Mouse (Mus musculus): Measurements from ENCODE around the gene Ifi27l2b.

Gene Ifi27l2b

DNA sequence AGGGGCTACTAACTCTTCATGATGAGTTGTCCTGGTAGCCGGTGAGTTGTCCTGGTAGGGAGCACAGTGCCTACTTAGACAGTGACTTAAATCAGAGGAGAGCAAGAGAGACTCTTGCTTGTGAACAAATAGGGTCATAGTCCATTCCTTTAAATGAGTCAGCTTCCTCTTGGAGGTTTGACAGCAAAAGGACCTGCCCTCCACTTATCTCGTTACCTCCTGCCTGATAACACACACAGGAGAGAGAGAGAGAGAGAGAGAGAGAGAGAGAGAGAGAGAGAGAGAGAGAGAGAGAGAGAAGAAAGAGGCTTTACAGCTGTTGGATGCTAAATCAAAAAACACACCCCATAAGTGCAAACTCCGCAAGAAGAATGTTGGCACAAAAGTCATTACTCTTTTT lies at the start of gene Ifi27l2b:
Ifi27l2b (minus strand) TSS at position 84 of the 400 bp plus-strand sequence.
- H3K4me3 ChIP-seq (replicated peaks; ENCODE audit: low read length) = no peak within 1 kb of the TSS
- H3K9me3 ChIP-seq (ENCODE audit: low read length) = no peaks in the 10 kb centered on the region
- TF ChIP-seq CTCF (conservative IDR thresholded peaks at IDR 0.05; ENCODE audit: low read length) (no peak), NANOG (IDR thresholded peaks at IDR 0.05; ENCODE audit: borderline replicate concordance, low read length) (no peak), POU5F1 (IDR thresholded peaks at IDR 0.05; ENCODE audit: borderline replicate concordance, low read length) (no peak)
- no peaks in the 10 kb centered on the region for H3K4me1 ChIP-seq (replicated peaks; ENCODE audit: low read depth, low read length)
- H3K36me3 ChIP-seq (ENCODE audit: insufficient read depth, low read length) = no peaks in the 10 kb centered on the region
- no peaks in the 10 kb centered on the region for H3K27me3 ChIP-seq (ENCODE audit: insufficient read depth, low read length)

DNA sequence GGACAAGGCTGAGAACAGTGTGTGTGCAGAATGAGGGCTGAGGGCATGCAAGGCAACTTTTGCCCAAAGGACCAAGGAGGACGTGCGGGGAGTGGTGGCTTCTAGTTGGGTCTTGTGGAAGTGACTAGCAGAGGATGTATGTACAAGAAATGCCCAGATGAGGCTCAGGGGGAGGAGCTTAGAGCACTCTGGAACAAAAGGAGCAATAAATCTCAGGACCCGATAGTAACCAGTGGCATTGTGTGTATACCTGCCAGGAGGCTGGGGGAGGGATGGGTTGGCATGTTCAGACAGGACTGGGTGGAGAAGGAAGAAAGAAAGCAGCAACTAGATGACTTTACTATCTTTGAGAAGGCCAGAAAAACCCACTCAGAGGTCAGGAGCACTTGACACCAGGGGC lies 47.4 kb upstream of the Ifi27l2b start:
- Histone ChIP-seq H3K4me3 (replicated peaks; ENCODE audit: low read length) (no peak overlapping the region), H3K9me3 (ENCODE audit: low read length) (no peaks in the 10 kb centered on the region), H3K36me3 (ENCODE audit: insufficient read depth, low read length) (no peaks in the 10 kb centered on the region), H3K4me1 (replicated peaks; ENCODE audit: low read depth, low read length) (no peaks in the 10 kb centered on the region), H3K27me3 (ENCODE audit: insufficient read depth, low read length) (no peaks in the 10 kb centered on the region)
- TF ChIP-seq CTCF (conservative IDR thresholded peaks at IDR 0.05; ENCODE audit: low read length) (no peak), POU5F1 (IDR thresholded peaks at IDR 0.05; ENCODE audit: borderline replicate concordance, low read length) (no peak), NANOG (IDR thresholded peaks at IDR 0.05; ENCODE audit: borderline replicate concordance, low read length) (no peak)

DNA sequence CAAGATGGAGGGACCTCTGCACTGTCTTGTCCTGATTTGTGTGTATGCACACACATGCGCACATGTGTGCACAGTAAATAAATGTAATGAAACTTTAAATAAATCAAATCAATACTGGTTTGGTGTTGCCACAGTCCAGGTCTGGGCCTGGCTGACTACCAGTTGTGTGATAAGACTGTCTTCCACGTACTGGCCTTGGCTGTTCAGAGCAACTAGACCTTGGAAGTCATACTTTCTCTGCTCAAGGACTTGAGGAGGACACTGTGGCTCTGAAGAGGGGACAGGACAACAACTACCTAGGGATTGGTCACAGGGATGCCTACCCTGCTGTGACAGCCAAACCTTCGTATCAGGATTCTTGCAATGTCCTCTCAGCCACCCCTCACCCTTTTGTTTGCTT lies 46.3 kb upstream of the Ifi27l2b start:
- Histone ChIP-seq H3K4me1 (replicated peaks; ENCODE audit: low read depth, low read length) (no peaks in the 10 kb centered on the region), H3K27me3 (ENCODE audit: insufficient read depth, low read length) (no peaks in the 10 kb centered on the region), H3K36me3 (ENCODE audit: insufficient read depth, low read length) (no peaks in the 10 kb centered on the region), H3K9me3 (ENCODE audit: low read length) (no peaks in the 10 kb centered on the region), H3K4me3 (replicated peaks; ENCODE audit: low read length) (no peak overlapping the region)
- TF ChIP-seq POU5F1 (IDR thresholded peaks at IDR 0.05; ENCODE audit: borderline replicate concordance, low read length) = no peak

DNA sequence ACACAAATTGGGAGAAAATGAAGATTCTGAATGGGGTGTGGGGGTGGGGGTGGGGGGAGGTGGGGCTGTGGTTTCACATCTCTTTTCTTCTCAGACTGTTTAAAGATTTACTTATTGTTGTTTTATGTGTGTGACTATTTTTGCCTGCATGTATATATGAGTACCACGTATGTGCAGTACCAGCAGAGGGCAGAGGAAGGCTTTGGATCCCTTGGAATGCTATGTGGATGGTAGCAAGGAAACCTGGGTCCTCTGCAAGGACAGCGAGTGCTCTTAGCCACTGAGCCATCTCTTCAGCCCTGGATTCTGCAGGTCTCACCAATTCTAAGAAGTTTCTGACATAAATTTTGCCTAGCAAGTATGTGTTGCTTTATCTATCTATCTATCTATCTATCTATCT lies 42.2 kb upstream of the Ifi27l2b start:
- H3K9me3 ChIP-seq (ENCODE audit: low read length) = no peaks in the 10 kb centered on the region
- no peaks in the 10 kb centered on the region for H3K4me1 ChIP-seq (replicated peaks; ENCODE audit: low read depth, low read length)
- H3K36me3 ChIP-seq (ENCODE audit: insufficient read depth, low read length) = no peaks in the 10 kb centered on the region

DNA sequence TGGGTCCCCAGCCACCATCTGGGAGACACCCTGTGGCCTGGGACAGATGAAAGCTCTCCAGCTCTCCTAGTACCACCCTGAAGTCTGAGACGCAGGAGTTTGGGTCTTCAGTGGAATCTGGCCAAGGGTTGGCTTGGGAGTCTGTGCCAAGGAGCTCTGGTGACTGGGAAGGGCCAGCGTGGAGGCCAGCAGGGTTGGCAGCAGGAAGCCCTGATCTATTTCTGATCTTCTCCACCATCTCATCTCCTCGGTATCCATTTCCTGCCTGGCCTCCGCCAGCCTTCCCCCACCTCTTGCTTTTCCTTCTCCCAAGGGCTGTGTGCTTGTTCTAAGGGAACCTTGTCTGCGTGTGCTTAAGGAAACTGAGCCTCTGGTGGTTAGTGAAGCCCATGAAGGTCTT lies 41.7 kb upstream of the Ifi27l2b start:
- H3K27me3 ChIP-seq (ENCODE audit: insufficient read depth, low read length) = no peaks in the 10 kb centered on the region
- no peak overlapping the region for H3K4me3 ChIP-seq (replicated peaks; ENCODE audit: low read length)
- TF ChIP-seq CTCF (conservative IDR thresholded peaks at IDR 0.05; ENCODE audit: low read length) (no peak), NANOG (IDR thresholded peaks at IDR 0.05; ENCODE audit: borderline replicate concordance, low read length) (no peak), POU5F1 (IDR thresholded peaks at IDR 0.05; ENCODE audit: borderline replicate concordance, low read length) (no peak)
- no peaks in the 10 kb centered on the region for H3K9me3 ChIP-seq (ENCODE audit: low read length)
- H3K4me1 ChIP-seq (replicated peaks; ENCODE audit: low read depth, low read length) = no peaks in the 10 kb centered on the region
- no peaks in the 10 kb centered on the region for H3K36me3 ChIP-seq (ENCODE audit: insufficient read depth, low read length)

More for the DNA sequence above, 42.2 kb upstream of the Ifi27l2b start:
- H3K4me3 ChIP-seq (replicated peaks; ENCODE audit: low read length) = no peak overlapping the region
- TF ChIP-seq POU5F1 (IDR thresholded peaks at IDR 0.05; ENCODE audit: borderline replicate concordance, low read length) (no peak), CTCF (conservative IDR thresholded peaks at IDR 0.05; ENCODE audit: low read length) (no peak), NANOG (IDR thresholded peaks at IDR 0.05; ENCODE audit: borderline replicate concordance, low read length) (no peak)
- H3K27me3 ChIP-seq (ENCODE audit: insufficient read depth, low read length) = no peaks in the 10 kb centered on the region

DNA sequence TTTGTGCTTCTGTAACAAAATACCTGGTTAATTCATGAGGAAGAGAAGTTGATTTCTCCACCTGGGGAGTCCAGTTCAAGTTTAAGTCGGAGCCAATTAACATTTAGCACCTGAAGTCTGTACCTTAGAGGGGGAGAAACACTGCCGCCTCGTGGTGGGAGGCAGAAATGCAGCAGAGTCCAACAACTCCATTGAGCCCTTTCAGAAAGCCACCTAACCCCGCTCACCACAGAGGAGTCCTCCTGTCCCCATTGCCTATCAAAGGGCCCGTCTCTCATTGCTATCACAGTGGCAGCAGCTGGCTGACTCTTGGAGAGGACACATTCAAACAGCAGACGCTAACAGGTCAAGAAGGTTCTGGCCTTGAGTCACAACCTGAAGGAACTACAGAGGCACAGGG lies 37.5 kb upstream of the Ifi27l2b start:
- Histone ChIP-seq H3K4me3 (replicated peaks; ENCODE audit: low read length) (no peak overlapping the region), H3K4me1 (replicated peaks; ENCODE audit: low read depth, low read length) (no peaks in the 10 kb centered on the region), H3K9me3 (ENCODE audit: low read length) (no peaks in the 10 kb centered on the region), H3K27me3 (ENCODE audit: insufficient read depth, low read length) (no peaks in the 10 kb centered on the region), H3K36me3 (ENCODE audit: insufficient read depth, low read length) (no peaks in the 10 kb centered on the region)
- TF ChIP-seq CTCF (conservative IDR thresholded peaks at IDR 0.05; ENCODE audit: low read length) = peak; percentile 99
- no peak for TF ChIP-seq POU5F1 (IDR thresholded peaks at IDR 0.05; ENCODE audit: borderline replicate concordance, low read length)
- TF ChIP-seq NANOG (IDR thresholded peaks at IDR 0.05; ENCODE audit: borderline replicate concordance, low read length) = no peak

DNA sequence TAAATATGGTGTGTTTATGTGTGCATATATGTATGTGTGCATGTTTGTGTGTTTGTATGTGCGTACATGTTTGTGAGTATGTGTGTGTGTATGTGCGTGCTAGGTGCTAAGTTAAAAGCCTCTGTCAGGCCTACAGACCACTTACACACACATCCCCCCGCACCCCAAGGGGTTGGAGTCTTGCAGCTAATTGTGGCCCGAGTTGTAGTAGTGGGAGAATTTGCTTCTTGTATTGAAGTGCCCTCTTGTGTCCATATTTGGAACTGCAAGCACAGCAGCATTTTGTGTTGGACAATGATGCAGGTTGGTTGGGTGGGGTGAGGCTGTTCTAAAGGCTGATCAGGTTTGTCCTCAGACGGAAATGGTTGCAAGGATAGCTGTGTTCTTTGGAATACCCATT lies 35.7 kb upstream of the Ifi27l2b start:
- no peaks in the 10 kb centered on the region for H3K4me1 ChIP-seq (replicated peaks; ENCODE audit: low read depth, low read length)
- H3K27me3 ChIP-seq (ENCODE audit: insufficient read depth, low read length) = no peaks in the 10 kb centered on the region
- no peak for TF ChIP-seq POU5F1 (IDR thresholded peaks at IDR 0.05; ENCODE audit: borderline replicate concordance, low read length)
- no peak for TF ChIP-seq NANOG (IDR thresholded peaks at IDR 0.05; ENCODE audit: borderline replicate concordance, low read length)
- peak; percentile 98 for TF ChIP-seq CTCF (conservative IDR thresholded peaks at IDR 0.05; ENCODE audit: low read length)
- H3K36me3 ChIP-seq (ENCODE audit: insufficient read depth, low read length) = no peaks in the 10 kb centered on the region
- no peaks in the 10 kb centered on the region for H3K9me3 ChIP-seq (ENCODE audit: low read length)
- no peak overlapping the region for H3K4me3 ChIP-seq (replicated peaks; ENCODE audit: low read length)

DNA sequence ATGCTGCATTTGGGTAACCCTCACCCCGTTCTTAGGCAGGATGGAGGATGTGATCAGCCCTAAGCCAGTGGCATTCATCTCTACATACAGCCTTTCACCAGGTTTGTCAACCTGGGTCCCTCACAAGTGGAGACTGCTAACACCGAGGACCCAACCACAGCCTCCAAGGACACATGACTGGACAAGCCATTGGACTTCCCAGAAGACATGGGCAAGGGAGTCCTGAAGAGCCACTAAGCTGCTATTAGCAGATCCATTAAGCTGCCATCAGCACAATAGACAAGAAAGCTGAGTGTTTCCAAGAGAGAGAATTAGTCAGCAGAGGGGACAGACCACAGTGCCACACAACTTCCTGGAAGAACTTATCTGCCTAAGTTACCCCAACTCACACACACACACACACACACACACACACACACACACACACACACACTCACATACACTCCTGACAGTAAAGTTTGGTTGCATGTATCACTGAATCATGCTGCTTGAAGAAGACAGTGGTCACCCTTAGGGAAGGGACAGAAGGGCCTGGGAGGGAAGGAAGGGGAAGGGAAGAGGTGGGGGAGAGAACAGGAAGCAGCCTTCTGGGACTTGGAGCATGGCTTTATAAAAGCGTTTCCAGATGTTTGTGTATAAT lies 34.2 kb upstream of the Ifi27l2b start:
- no peak overlapping the region for H3K4me3 ChIP-seq (replicated peaks; ENCODE audit: low read length)
- no peaks in the 10 kb centered on the region for H3K9me3 ChIP-seq (ENCODE audit: low read length)
- no peak for TF ChIP-seq CTCF (conservative IDR thresholded peaks at IDR 0.05; ENCODE audit: low read length)
- no peak for TF ChIP-seq POU5F1 (IDR thresholded peaks at IDR 0.05; ENCODE audit: borderline replicate concordance, low read length)
- TF ChIP-seq NANOG (IDR thresholded peaks at IDR 0.05; ENCODE audit: borderline replicate concordance, low read length) = no peak
- no peaks in the 10 kb centered on the region for H3K27me3 ChIP-seq (ENCODE audit: insufficient read depth, low read length)
- no peaks in the 10 kb centered on the region for H3K4me1 ChIP-seq (replicated peaks; ENCODE audit: low read depth, low read length)
- no peaks in the 10 kb centered on the region for H3K36me3 ChIP-seq (ENCODE audit: insufficient read depth, low read length)

DNA sequence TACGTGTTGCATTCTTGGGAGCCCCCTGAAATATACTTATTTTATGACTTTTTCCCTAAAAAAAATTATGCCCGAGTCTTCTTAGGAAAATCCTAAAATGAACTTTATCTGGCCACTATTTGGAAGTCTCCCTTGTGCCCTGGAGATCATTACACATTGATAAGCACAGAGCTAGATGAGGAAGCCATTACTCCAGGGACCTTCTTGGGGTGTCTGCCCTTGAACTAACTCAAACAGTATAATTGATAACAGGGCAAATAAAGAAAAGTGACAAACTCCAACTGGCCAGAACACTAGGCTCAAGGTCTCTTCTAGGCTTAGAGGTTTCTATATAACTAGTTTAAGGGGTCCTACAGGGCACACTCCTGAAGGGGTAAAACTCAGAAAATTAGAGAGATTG lies 30.7 kb upstream of the Ifi27l2b start:
- no peaks in the 10 kb centered on the region for H3K9me3 ChIP-seq (ENCODE audit: low read length)
- no peaks in the 10 kb centered on the region for H3K27me3 ChIP-seq (ENCODE audit: insufficient read depth, low read length)
- TF ChIP-seq CTCF (conservative IDR thresholded peaks at IDR 0.05; ENCODE audit: low read length) (no peak), NANOG (IDR thresholded peaks at IDR 0.05; ENCODE audit: borderline replicate concordance, low read length) (no peak), POU5F1 (IDR thresholded peaks at IDR 0.05; ENCODE audit: borderline replicate concordance, low read length) (no peak)
- H3K36me3 ChIP-seq (ENCODE audit: insufficient read depth, low read length) = no peaks in the 10 kb centered on the region
- H3K4me1 ChIP-seq (replicated peaks; ENCODE audit: low read depth, low read length) = peaks cover 3% of the 10 kb centered on the region; the same call in 1 of the 2 replicates
- no peak overlapping the region for H3K4me3 ChIP-seq (replicated peaks; ENCODE audit: low read length)
